Mouse (Mus musculus): ENCODE data around the gene 9430015G10Rik. TPM values are rescaled to one million over a fixed set of nuclear protein-coding genes. Genes with fewer than 3 reads are reported as not detected.

Gene 9430015G10Rik
- total RNA-seq, 2 experiments from 2014 or later = 30.7 to 34.7 TPM

DNA sequence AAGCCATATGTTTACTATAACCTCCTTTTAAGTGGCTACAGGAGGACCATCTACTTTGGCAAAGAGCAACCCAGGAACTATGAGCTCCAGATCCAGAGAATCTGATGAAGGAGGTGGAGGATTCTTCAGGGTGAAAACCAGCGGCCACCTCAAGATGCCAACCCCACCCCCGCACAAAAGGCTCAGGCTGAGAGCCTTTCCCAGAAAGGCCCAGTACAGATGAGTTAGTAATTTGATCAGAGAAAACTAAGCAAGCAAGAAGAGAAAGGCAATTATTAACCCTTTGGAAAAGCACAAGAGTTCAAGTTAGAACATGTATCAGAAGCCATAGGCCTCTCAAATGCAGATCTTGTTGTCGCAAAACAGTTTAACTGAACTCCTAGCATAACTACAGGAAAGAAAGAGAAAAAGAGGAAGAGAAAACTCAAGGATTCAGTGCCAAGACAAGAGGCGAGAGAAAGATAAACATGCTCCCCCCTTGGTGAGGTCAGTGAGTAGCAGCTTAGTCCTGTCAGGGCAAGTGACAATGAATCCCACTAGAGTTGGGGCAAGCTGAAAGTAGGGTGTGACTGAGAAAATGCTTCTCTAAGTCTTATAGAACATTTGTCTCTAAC lies 27.1 kb upstream of the 9430015G10Rik start:
- no peak overlapping the region for H3K4me3 ChIP-seq
- intact Hi-C loops (cut with DNase I) = no loop called here
- TF ChIP-seq CTCF (IDR thresholded peaks at IDR 0.05) = no peak
- DNase-seq (ENCODE audit: extremely low spot score in 1 of 2, low spot score in 2 of 2) = no peak
- no peak overlapping the region for H3K27ac ChIP-seq

GRCm38 (mm10) chr4:156083348-156083747 lies 26.4 kb upstream of the 9430015G10Rik start:
- Histone ChIP-seq H3K4me3 (no peak overlapping the region), H3K27ac (no peak overlapping the region)
- intact Hi-C loops (cut with DNase I) = no loop called here
- DNase-seq (ENCODE audit: extremely low spot score in 1 of 2, low spot score in 2 of 2) = no peak
- TF ChIP-seq CTCF (IDR thresholded peaks at IDR 0.05) = no peak

- Histone ChIP-seq H3K4me3 (no peak overlapping the region), H3K27ac (no peak overlapping the region)
- no peak for DNase-seq (ENCODE audit: extremely low spot score in 1 of 2, low spot score in 2 of 2)
- no peak for TF ChIP-seq CTCF (IDR thresholded peaks at IDR 0.05)
- intact Hi-C loops (cut with DNase I) = no loop called here
These were observed 25.5 kb upstream of the 9430015G10Rik start for GRCm38 (mm10) chr4:156084096-156084879.

- Histone ChIP-seq H3K27ac (no peak overlapping the region), H3K4me3 (no peak overlapping the region)
- no peak for DNase-seq (ENCODE audit: extremely low spot score in 1 of 2, low spot score in 2 of 2)
- intact Hi-C loops (cut with DNase I) = no loop called here
- TF ChIP-seq CTCF (IDR thresholded peaks at IDR 0.05) = no peak
These were observed 24.5 kb upstream of the 9430015G10Rik start for GRCm38 (mm10) chr4:156085256-156085655.

DNA sequence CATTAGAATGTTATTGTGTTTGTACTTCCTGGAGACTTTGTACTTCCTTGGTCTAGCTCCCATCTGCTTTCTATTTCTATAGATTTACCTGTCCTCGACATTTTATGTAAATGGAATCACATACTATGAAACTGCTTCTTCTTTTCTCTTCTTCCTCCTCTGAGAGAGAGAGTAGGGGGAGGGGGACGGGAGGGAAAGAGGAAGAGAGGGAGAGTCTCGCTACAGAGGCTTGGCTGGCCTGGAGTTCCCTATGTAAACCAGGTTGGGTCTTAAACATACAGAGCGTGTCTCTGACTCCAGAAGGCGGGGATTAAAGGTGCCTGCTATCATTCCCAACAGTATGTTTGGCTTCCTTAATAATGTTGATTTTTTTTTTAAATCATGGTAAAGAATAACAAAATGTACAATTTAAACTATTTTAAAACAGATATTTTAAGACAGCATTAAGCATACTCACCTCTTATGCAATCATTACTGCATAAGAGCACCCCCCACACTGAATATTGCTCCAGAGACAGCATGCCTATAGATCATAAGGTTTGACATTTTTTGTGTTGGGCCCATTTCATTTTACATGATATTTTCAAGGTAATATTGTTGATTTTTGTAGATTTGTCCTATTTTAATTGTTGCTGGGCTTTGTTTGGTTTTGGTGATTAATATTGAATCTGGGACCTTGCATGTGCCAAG lies 22.2 kb upstream of the 9430015G10Rik start:
- intact Hi-C loops (cut with DNase I) = no loop called here
- no peak for DNase-seq (ENCODE audit: extremely low spot score in 1 of 2, low spot score in 2 of 2)
- no peak for TF ChIP-seq CTCF (IDR thresholded peaks at IDR 0.05)
- H3K27ac ChIP-seq = no peak overlapping the region
- no peak overlapping the region for H3K4me3 ChIP-seq

GRCm38 (mm10) chr4:156091236-156091635 lies 18.5 kb upstream of the 9430015G10Rik start:
- intact Hi-C loops (cut with DNase I) = no loop called here
- H3K4me3 ChIP-seq = no peak overlapping the region
- DNase-seq (ENCODE audit: extremely low spot score in 1 of 2, low spot score in 2 of 2) = no peak
- no peak overlapping the region for H3K27ac ChIP-seq
- TF ChIP-seq CTCF (IDR thresholded peaks at IDR 0.05) = no peak

DNA sequence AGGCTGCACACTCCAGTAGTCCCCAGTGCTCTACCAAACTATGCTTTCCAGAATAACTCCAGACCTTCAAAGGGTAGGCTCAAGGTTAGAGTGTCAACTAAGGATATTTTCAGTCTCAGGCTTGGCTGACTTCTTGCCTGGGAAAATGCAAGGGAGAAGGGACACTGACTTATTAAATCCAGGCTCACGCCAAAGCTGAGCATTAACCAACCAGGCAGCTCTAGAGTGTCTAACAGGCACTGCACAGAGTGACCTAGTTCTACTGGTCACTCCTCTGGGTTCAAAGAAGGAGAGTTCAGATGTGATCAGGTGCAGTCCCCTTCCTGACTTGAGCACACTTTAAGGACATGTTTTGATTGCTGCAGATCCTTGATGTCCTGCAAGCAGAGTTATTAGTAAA lies 17.0 kb upstream of the 9430015G10Rik start:
- intact Hi-C loops (cut with DNase I) = no loop called here
- H3K4me3 ChIP-seq = no peak overlapping the region
- no peak for TF ChIP-seq CTCF (IDR thresholded peaks at IDR 0.05)
- DNase-seq (ENCODE audit: extremely low spot score in 1 of 2, low spot score in 2 of 2) = no peak
- no peak overlapping the region for H3K27ac ChIP-seq

GRCm38 (mm10) chr4:156093758-156094157 lies 16.0 kb upstream of the 9430015G10Rik start:
- no peak for TF ChIP-seq CTCF (IDR thresholded peaks at IDR 0.05)
- Histone ChIP-seq H3K27ac (no peak overlapping the region), H3K4me3 (no peak overlapping the region)
- intact Hi-C loops (cut with DNase I) = no loop called here
- DNase-seq (ENCODE audit: extremely low spot score in 1 of 2, low spot score in 2 of 2) = no peak

DNA sequence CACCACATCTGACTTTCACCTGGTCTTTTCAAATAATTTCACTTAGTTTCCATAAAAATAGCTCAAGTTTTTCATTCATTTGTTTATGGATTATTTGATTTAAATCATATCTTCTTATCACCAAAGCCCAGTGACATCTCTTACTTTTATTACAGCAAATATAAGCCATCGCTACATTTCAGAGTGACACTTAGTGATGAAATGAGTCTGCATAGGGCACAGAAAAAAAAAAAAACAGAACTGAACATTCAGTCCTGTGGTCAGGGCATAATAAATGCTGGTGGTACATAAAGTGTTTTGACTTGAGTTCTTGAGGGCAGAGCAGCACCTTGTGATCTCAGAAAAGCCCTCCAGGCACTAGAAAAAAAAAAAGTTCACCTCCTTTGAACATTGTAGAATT lies 13.6 kb upstream of the 9430015G10Rik start:
- intact Hi-C loops (cut with DNase I) = no loop called here
- H3K27ac ChIP-seq = no peak overlapping the region
- no peak for TF ChIP-seq CTCF (IDR thresholded peaks at IDR 0.05)
- H3K4me3 ChIP-seq = no peak overlapping the region
- DNase-seq (ENCODE audit: extremely low spot score in 1 of 2, low spot score in 2 of 2) = no peak

GRCm38 (mm10) chr4:156097770-156098366 lies 11.9 kb upstream of the 9430015G10Rik start:
- DNase-seq (ENCODE audit: extremely low spot score in 1 of 2, low spot score in 2 of 2) = no peak
- intact Hi-C loops (cut with DNase I) = no loop called here
- H3K4me3 ChIP-seq = no peak overlapping the region
- TF ChIP-seq CTCF (IDR thresholded peaks at IDR 0.05) = no peak
- H3K27ac ChIP-seq = no peak overlapping the region

- DNase-seq (ENCODE audit: extremely low spot score in 1 of 2, low spot score in 2 of 2) = no peak
- H3K4me3 ChIP-seq = no peak overlapping the region
- no peak overlapping the region for H3K27ac ChIP-seq
- intact Hi-C loops (cut with DNase I) = no loop called here
- TF ChIP-seq CTCF (IDR thresholded peaks at IDR 0.05) = no peak
These were observed 10.4 kb upstream of the 9430015G10Rik start for GRCm38 (mm10) chr4:156099427-156099826.

DNA sequence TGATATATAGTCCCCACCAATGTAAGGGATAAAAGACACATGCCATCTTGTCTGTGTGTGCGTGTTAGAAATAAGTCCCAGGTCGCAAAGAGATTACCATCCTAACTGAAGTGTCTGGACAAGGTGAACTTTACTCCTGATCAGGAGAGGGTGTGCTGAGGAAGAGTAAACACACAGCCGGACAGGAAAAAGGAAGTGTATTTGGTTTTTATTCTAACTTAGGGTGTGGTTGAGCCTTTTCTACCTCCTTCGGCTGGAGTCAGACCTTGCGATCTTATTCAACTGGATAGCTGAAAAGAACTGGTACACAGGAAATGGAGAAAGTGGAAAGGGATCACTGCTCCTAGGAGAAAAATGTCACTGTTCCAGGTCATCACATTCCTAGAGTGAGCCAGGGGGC lies 9.3 kb upstream of the 9430015G10Rik start:
- TF ChIP-seq CTCF (IDR thresholded peaks at IDR 0.05) = no peak
- no peak for DNase-seq (ENCODE audit: extremely low spot score in 1 of 2, low spot score in 2 of 2)
- H3K4me3 ChIP-seq = no peak overlapping the region
- intact Hi-C loops (cut with DNase I) = loop anchor here (5.0 kb wide), 1 partner anchor 138 kb away; the partner anchor contains the start of gene C1qtnf12
- H3K27ac ChIP-seq = no peak overlapping the region
